Mouse (Mus musculus) embryo, embryonic 10.5 days (tissue): ENCODE measurements at regions not wholly inside any gene's neighbourhood (a gene's known extent, or its start where the extent isn't known, plus 50 kb on each side); places are given as distances from the start of the nearest gene placed in this dataset.
A peak's percentile ranks its signal among the peaks of the same experiment; 100 is the strongest.

Experiments
- DNase-seq: peaks from one replicate; pipeline ENCODE4 v3.0.0-alpha.2; 2015; ENCODE audit warnings: low spot score

- DNase-seq: no peak
Observed at GRCm38 (mm10) chr1:168506326-168506725, 74.3 kb upstream of the Pbx1 start.

DNA sequence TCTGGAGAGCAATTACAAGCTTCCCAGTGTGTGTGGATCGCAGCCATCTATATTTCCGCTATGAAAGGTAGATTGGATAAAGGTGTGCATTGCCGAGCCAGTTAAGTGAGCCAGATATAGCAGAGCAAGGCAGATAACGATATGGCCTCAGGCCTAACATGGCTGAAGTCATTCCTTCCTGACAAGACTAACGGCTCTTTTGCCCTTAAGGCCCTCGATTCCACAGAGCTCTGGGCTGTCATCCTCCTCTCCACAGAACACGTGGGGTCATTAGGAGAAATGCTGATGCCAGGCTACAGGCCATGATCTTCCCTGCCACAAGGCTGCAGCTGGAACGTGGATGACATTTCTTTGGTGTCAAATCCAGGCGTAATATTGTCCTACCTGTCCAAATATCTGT lies 72.7 kb upstream of the Pbx1 start:
- DNase-seq: no peak

GRCm38 (mm10) chr1:168502266-168502665 lies 70.2 kb upstream of the Pbx1 start:
- DNase-seq: peak; percentile 16

- no peak for DNase-seq
Observed at GRCm38 (mm10) chr1:168501375-168502169, 69.5 kb upstream of the Pbx1 start.

DNA sequence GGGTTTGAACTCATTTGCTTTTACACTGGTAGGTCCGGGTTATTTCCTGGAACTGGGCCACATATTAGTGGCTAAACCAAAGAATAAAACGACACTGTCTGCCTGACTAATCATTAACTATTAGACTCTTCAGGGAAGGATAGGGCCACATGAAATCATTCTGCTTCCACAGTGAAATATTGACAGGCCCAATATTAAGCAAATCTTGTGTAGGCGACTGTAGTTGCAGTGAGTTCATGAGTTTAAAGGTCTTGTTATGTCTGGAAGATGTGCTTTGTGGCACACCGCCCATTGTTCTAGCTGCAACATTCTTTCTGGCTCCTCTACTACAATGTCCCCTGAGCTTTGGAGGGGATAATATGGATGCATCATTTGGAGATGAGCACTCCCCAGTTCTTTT lies 65.7 kb upstream of the Pbx1 start:
- no peak for DNase-seq

GRCm38 (mm10) chr1:168495687-168496527 lies 63.8 kb upstream of the Pbx1 start:
- DNase-seq: no peak

DNA sequence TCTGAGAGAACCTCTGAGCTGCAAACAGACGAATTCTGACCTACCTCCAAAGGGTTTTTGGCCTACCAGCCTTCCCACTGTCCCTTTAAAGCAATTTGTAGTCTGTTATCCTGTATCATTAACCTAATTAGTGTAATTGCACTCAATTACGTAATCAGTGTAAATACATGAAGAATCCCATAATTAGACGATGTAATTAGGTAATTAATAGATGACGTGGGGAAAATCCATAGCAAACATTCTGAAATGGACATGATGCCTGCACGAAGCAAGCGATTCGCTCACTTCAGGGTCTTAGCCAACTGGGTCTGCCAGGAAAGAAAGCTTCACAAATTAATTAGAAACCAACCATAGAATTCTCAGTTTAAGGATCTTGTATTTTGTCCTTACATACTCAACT lies 55.4 kb upstream of the Pbx1 start:
- DNase-seq: no peak

DNA sequence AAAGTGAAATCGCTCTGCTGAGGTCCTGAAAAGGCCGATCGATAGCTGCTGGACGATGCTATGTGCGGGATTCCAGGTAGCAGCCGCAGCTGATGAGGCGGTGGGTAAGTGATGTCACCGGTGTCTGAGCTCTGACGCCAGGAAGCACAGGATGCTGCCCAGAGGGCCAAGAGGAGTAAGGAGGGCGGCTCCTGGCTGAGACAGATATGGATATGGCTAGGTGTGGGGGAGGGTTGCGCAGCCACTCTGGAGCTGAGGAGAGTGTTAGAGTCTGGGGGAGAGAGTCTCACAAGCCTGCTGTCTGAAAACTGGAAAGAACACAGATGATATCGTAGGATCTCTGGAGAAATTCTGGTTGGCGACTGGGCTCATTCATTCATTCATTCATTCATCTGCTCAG lies 51.6 kb upstream of the Pbx1 start:
- no peak for DNase-seq
